Mouse (Mus musculus) lung, postnatal 0 days (tissue): ENCODE measurements around the gene Cd3eap. TPM values are rescaled to one million over a fixed set of nuclear protein-coding genes. Genes with fewer than 3 reads are reported as not detected.

Experiments
- ATAC-seq: fragments of 200-750 bp; cut with Nextera tagmentation; 2 replicates; pipeline ENCODE4 v1.8.0; 2017; ENCODE audit warnings: moderate library complexity
- DNase-seq: peaks from one replicate; pipeline ENCODE4 v3.0.0-alpha.2; 2016; ENCODE audit warnings: low spot score
- H3K27ac ChIP-seq: fragments of 300-500 bp; sonication (generic); 2 replicates; pipeline ENCODE4 v1.5.1; 2014; ENCODE audit warnings: antibody characterized with exemption, mild to moderate bottlenecking, low read length, mixed read lengths
- H3K27me3 ChIP-seq: fragments of 300-500 bp; sonication (generic); replicated peaks from 2 replicates; pipeline ENCODE4 v1.6.1; 2014; ENCODE audit warnings: low read length, mixed read lengths; ENCODE audit not compliant: insufficient read depth
- H3K36me3 ChIP-seq: fragments of 300-500 bp; sonication (generic); 2 replicates; pipeline ENCODE4 v1.6.1; 2014; ENCODE audit warnings: low read length, mixed read lengths; ENCODE audit not compliant: insufficient read depth
- H3K4me1 ChIP-seq: fragments of 300-500 bp; sonication (generic); 2 replicates; pipeline ENCODE4 v1.6.1; 2014; ENCODE audit warnings: antibody characterized with exemption, low read depth, low read length, mixed read lengths; ENCODE audit not compliant: insufficient read depth
- H3K4me2 ChIP-seq: fragments of 300-500 bp; sonication (generic); replicated peaks from 2 replicates; pipeline ENCODE4 v1.6.1; 2014; ENCODE audit warnings: low read depth, mild to moderate bottlenecking, low read length, moderate library complexity, mixed read lengths
- H3K4me3 ChIP-seq: fragments of 300-500 bp; sonication (generic); 2 replicates; pipeline ENCODE4 v1.5.1; 2014; ENCODE audit warnings: low read depth, low read length
- H3K9ac ChIP-seq: fragments of 300-500 bp; sonication (generic); replicated peaks from 2 replicates; pipeline ENCODE4 v1.6.1; 2014; ENCODE audit warnings: low read depth, mild to moderate bottlenecking
- H3K9me3 ChIP-seq: fragments of 300-500 bp; sonication (generic); 2 replicates; pipeline ENCODE4 v1.6.1; 2016; ENCODE audit warnings: low read length, mixed read lengths
- CTCF ChIP-seq: IDR thresholded peaks from 2 replicates; pipeline ENCODE4 v1.5.1; 2016; ENCODE audit warnings: antibody characterized with exemption, mild to moderate bottlenecking
- EP300 ChIP-seq: IDR thresholded peaks from 2 replicates; pipeline ENCODE4 v1.6.1; 2016; ENCODE audit warnings: antibody characterized with exemption, mild to moderate bottlenecking, control low read depth
- WGBS: fragments of 180-500 bp; shearing (Covaris S2); extraction: QIAGEN DNeasy Blood & Tissue Kit; methylation state at CpG from one replicate; pipeline ENCODE4 v1.1.7; 2014; 5-methylcytosine and 5-hydroxymethylcytosine counted together
- polyA plus RNA-seq: library from polyadenylated mRNA; unstranded; fragments of >200 nt; fragmentation: Nextera tagmentation; extraction: Ambion mirVana; gene quantifications from 2 replicates; pipeline ENCODE4 v1.2.1, GENCODE M21; 2015

Cd3eap gene
- polyA plus RNA-seq, 1 experiment from 2014 or later, result 7.6 TPM

DNA sequence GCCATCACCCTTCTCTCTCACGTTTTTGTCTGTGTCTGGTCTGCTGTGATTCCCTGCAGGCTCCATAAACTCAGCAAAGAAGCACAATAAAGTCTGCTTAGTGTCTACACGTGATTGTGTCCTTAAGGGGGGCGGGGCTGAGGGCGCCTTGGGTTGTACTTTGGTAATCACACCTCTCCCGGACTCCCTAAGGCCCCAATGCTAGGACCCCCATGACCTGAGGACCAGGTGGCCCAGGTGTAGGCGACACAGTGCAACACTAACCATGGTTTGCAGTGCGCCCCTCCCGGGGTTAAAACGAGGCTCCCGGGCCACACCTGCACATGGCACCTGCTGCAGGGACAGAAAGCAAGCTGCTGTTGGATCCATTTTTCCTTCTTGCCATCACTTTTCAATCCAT is 18.0 kb downstream of the Cd3eap start:
- TF ChIP-seq CTCF, result no peak
- TF ChIP-seq EP300, result no peak
- H3K4me1 ChIP-seq, result peaks cover 12% of the 10 kb centered on the region; the same call in 1 of the 2 replicates
- no peak overlapping the region for H3K4me2 ChIP-seq
- H3K9me3 ChIP-seq, result no peaks in the 10 kb centered on the region
- H3K9ac ChIP-seq, result no peak overlapping the region
- H3K27ac ChIP-seq, result no peak overlapping the region
- no peak overlapping the region for H3K4me3 ChIP-seq
- no peak for DNase-seq
- WGBS, result 17% methylated on average over 10 of the region's 10 CpGs
- H3K27me3 ChIP-seq, result 0 out of 2 replicates have a peak, but pooled peaks cover 4% of the 10 kb centered on the region
- ATAC-seq, result no peak
- no peaks in the 10 kb centered on the region for H3K36me3 ChIP-seq

DNA sequence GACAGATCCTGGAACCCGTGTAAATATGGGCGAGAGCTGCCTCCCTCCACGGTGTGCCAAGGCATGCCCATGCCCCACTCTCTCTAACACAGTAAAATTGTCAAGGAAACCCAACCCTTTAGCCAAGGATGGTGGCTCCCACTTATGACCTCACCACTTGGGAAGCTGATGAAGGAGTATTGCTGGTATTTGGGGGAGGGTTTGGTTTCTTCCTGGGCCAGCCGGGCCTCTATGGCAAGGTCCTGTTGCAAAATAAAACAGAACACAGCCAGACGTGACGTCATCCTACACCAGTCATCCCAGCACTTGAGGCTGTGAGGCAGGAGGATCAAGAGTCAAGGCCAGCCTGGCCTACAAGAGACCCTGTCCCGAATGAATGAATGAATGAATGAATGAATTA is 20.7 kb downstream of the Cd3eap start:
- Histone ChIP-seq H3K27ac (no peak overlapping the region), H3K4me3 (no peak overlapping the region), H3K4me2 (no peak overlapping the region), H3K9ac (no peak overlapping the region), H3K9me3 (no peaks in the 10 kb centered on the region), H3K27me3 (0 out of 2 replicates have a peak, but pooled peaks cover 4% of the 10 kb centered on the region), H3K4me1 (peaks cover 7% of the 10 kb centered on the region; the same call in 1 of the 2 replicates), H3K36me3 (no peaks in the 10 kb centered on the region)
- 42% methylated on average over 7 of the region's 7 CpGs for WGBS
- ATAC-seq (peak; percentile 38), DNase-seq (peak; percentile 80)
- TF ChIP-seq CTCF, result no peak
- 0 out of 2 replicates have a peak, but pooled peaks have one; percentile 20 for TF ChIP-seq EP300

DNA sequence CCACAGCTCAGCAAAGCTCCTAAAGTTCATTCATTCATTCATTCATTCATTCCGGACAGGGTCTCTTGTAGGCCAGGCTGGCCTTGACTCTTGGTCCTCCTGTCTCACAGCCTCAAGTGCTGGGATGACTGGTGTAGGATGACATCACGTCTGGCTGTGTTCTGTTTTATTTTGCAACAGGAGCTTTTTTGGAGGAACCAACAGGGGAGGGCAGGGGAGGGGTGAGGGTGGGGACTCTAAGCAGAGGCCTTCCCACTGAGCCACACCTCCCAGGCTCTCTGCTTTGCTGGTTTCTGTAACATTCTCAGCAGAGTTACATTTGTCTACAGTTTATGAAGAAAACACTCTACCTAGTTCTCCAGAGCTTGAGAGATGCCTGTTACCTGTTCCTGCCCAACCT is 21.2 kb downstream of the Cd3eap start:
- no peaks in the 10 kb centered on the region for H3K9me3 ChIP-seq
- TF ChIP-seq EP300, result no peak
- 52% methylated on average over 2 of the region's 2 CpGs for WGBS
- DNase-seq, result peak; percentile 70
- H3K27me3 ChIP-seq, result 0 out of 2 replicates have a peak, but pooled peaks cover 4% of the 10 kb centered on the region
- H3K9ac ChIP-seq, result no peak overlapping the region
- H3K36me3 ChIP-seq, result no peaks in the 10 kb centered on the region
- H3K27ac ChIP-seq, result no peak overlapping the region
- H3K4me2 ChIP-seq, result no peak overlapping the region
- H3K4me1 ChIP-seq, result peaks cover 7% of the 10 kb centered on the region; the same call in 1 of the 2 replicates
- peak; percentile 39 for ATAC-seq
- H3K4me3 ChIP-seq, result no peak overlapping the region

DNA sequence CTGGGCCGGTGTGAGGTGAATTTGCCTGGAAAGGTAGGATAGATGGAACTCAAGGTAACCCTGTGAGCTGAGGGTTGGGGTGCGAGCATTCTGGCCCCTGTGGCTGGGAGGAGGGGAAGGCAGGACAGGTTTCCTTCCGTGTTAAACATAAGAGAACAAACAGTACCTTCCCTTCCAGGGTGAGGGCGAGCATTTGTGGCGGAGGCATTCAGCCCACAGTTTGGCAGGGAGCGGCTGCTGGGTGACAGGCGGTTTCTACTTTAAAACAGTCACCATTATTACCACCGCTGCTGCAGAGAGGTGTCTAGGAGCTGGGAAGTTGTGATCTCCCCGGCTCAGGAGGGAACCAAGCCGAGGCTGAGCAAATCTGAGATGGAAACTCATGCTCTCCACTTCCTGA is 22.2 kb downstream of the Cd3eap start:
- Histone ChIP-seq H3K27ac (no peak overlapping the region), H3K27me3 (0 out of 2 replicates have a peak, but pooled peaks cover 2% of the 10 kb centered on the region), H3K4me2 (no peak overlapping the region), H3K36me3 (no peaks in the 10 kb centered on the region), H3K9me3 (no peaks in the 10 kb centered on the region), H3K9ac (no peak overlapping the region), H3K4me1 (peaks cover 3% of the 10 kb centered on the region; the same call in 1 of the 2 replicates), H3K4me3 (no peak overlapping the region)
- TF ChIP-seq EP300 (no peak), CTCF (no peak)
- WGBS, result 53% methylated on average over 10 of the region's 10 CpGs
- DNase-seq (no peak), ATAC-seq (no peak)

DNA sequence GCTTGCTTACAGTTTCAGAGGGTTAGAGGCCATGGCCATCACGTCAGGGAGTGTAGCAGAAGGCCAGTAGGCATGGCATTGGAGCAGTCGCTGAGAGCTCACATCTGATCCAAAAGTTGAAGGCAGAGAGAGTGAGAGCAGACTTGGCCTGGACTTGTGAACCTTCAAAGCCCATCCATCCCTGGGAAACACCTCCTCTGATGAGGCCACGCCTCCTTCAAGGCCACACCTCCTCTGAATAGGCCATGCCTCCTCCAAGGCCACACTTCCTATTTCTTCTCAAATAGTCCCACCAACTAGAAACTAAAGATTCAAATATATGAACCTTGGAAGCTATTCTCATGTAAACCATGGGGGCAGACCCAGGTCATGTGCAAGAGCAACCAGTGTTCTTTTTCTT is 23.7 kb downstream of the Cd3eap start:
- TF ChIP-seq EP300 (no peak), CTCF (no peak)
- ATAC-seq (no peak), DNase-seq (peak; percentile 42)
- H3K27me3 ChIP-seq, result no peaks in the 10 kb centered on the region
- H3K4me1 ChIP-seq, result no peaks in the 10 kb centered on the region
- no peak overlapping the region for H3K4me2 ChIP-seq
- no peak overlapping the region for H3K27ac ChIP-seq
- WGBS, result 52% methylated on average over 3 of the region's 3 CpGs
- no peaks in the 10 kb centered on the region for H3K36me3 ChIP-seq
- H3K9me3 ChIP-seq, result no peaks in the 10 kb centered on the region
- H3K9ac ChIP-seq, result no peak overlapping the region
- H3K4me3 ChIP-seq, result no peak overlapping the region

DNA sequence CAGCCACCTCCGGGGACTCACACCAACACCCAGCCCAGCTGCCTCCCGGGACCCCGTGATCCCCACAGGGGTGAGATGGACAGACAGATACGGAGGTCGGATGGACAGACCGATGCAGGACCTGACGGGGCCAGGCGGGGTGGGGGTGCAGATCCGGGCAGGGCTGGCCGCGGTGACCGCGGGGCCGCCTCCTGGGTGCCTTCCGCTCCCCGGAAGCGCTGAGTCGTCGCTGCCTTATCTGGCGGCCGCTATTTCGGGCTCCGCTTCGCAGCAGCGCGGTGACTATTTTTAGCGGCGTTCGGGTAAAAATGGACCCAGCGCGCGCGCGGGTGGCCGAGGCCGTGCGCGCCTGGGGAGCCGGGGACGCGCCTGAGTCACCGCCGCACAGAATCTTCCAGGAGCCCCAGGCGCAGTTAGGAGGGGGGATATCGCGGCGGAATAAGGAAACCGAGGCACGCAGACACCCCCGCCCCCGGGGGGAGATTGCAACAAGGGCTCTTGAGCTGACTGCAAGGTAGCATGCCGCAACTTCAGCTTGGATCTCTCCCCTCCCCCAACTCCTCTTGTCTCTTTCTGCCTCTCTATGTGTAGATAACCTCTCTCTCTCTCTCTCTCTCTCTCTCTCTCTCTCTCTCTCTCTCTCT is 26.5 kb downstream of the Cd3eap start:
- under 1% methylated on average over 40 of the region's 52 CpGs for WGBS

More for the DNA sequence above, 26.5 kb downstream of the Cd3eap start:
- Histone ChIP-seq H3K4me1 (no peaks in the 10 kb centered on the region; the same call in 1 of the 2 replicates), H3K27ac (0 out of 2 replicates have a peak overlapping the region, but pooled peaks have one; percentile 6), H3K9ac (peak overlapping the region; percentile 36; the same call in 1 of the 2 replicates), H3K36me3 (no peaks in the 10 kb centered on the region), H3K27me3 (no peaks in the 10 kb centered on the region), H3K4me3 (peak overlapping the region; percentile 50), H3K9me3 (no peaks in the 10 kb centered on the region), H3K4me2 (peak overlapping the region; percentile 77)
- ATAC-seq (peak; percentile 78), DNase-seq (peak; percentile 85)
- TF ChIP-seq EP300, result no peak
- TF ChIP-seq CTCF, result no peak
